Mouse (Mus musculus) heart, adult 2 months (tissue): ENCODE results near the gene Prickle3. TPM values are rescaled to one million over a fixed set of nuclear protein-coding genes. Genes with fewer than 3 reads are reported as not detected.
A peak's percentile ranks its signal among the peaks of the same experiment; 100 is the strongest.
"Not testable (repeated sequence)": the region's sequence is repeated elsewhere in the genome, so short reads cannot be mapped to it uniquely, and the experiment has no call there.

Experiments used
- DNase-seq, 2 experiments: peaks; one replicate each; pipeline ENCODE4 v3.0.0; 2021
- H3K27ac ChIP-seq: fragments of 200-600 bp; 2 replicates; pipeline ENCODE4 v1.8.1; 2022
- H3K27me3 ChIP-seq: fragments of 200-500 bp; 2 replicates; pipeline ENCODE4 v1.6.1; 2012; ENCODE audit warnings: mild to moderate bottlenecking, low read length, inconsistent platforms, mixed read lengths; ENCODE audit not compliant: control insufficient read depth, insufficient read depth
- H3K36me3 ChIP-seq: fragments of 200-500 bp; 2 replicates; pipeline ENCODE4 v1.6.1; 2012; ENCODE audit warnings: low read length, inconsistent platforms; ENCODE audit not compliant: control insufficient read depth, insufficient read depth
- H3K4me1 ChIP-seq: fragments of 200-500 bp; 2 replicates; pipeline ENCODE4 v1.6.1; 2011; ENCODE audit warnings: low read length; ENCODE audit not compliant: control insufficient read depth, insufficient read depth
- H3K4me3 ChIP-seq: fragments of 200-600 bp; 2 replicates; pipeline ENCODE4 v1.8.1; 2022
- H3K79me2 ChIP-seq: fragments of 200-500 bp; replicated peaks from 2 replicates; pipeline ENCODE4 v1.6.1; 2012; ENCODE audit warnings: mild to moderate bottlenecking, inconsistent platforms, low read length, moderate library complexity, mixed read lengths; ENCODE audit not compliant: control insufficient read depth, insufficient read depth
- H3K9ac ChIP-seq: fragments of 200-500 bp; 2 replicates; pipeline ENCODE4 v1.6.1; 2012; ENCODE audit warnings: low read depth, mild to moderate bottlenecking, control low read depth, inconsistent platforms, low read length, mixed read lengths
- CTCF ChIP-seq: fragments of 200-600 bp; IDR thresholded peaks from 2 replicates; pipeline ENCODE4 v1.8.1; 2022; ENCODE audit warnings: antibody characterized with exemption, mild to moderate bottlenecking, moderate library complexity
- EP300 ChIP-seq: fragments of 200-500 bp; IDR thresholded peaks from 2 replicates; pipeline ENCODE4 v1.6.1; 2011; ENCODE audit warnings: low read depth, low read length, control low read depth; ENCODE audit not compliant: insufficient read depth
- POLR2A ChIP-seq: fragments of 200-500 bp; IDR thresholded peaks from 2 replicates; pipeline ENCODE4 v1.6.1; 2011; ENCODE audit warnings: mild to moderate bottlenecking, low read depth, low read length, control low read depth; ENCODE audit not compliant: insufficient read depth
- WGBS: fragments of 180-500 bp; shearing (Covaris S2); methylation state at CpG from one replicate; pipeline ENCODE4 v1.1.7; 2018; 5-methylcytosine and 5-hydroxymethylcytosine counted together
- intact Hi-C: fragments of 180-260 bp; cut with DNase I; formaldehyde crosslinking; loops from one replicate; pipeline ENCODE4 v1.15.1; 2025
- polyA plus RNA-seq: library from polyadenylated mRNA; depleted of rRNA; stranded (reverse); fragments of >200 nt; gene quantifications from 2 replicates; pipeline ENCODE4 v1.2.3, GENCODE M21; 2012
- total RNA-seq, 2 experiments: library from RNA; stranded (reverse); gene quantifications; 2 replicates each; pipeline ENCODE4 v1.2.3; 2021

The Prickle3 gene
- total and polyA plus RNA-seq, 3 experiments = 16.8 to 27.8 (median 25.2) TPM

DNA sequence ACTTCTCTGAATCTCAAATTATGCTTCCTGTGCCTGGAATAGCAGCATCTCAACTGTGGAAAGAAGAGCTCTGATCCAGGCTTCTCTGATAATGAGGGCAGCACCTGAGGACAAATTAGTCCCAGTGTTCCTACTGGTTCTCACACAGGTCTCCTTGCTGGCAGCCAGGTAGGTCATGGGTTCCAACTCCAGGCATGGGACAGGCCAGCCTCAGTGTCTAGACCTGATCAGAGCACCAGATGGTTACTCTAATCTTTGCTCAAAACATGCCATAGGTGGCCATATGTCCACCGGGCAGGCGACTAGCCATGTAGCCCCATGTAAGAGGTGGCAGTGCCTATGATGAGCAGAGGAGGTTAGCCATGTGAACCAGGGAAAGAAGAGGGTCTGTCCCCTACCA is 31.3 kb downstream of the Prickle3 start:
- TF ChIP-seq POLR2A = no peak
- TF ChIP-seq EP300 = no peak
- TF ChIP-seq CTCF = no peak
- Histone ChIP-seq H3K27me3 (no peaks in the 10 kb centered on the region), H3K4me1 (no peaks in the 10 kb centered on the region; the same call in 1 of the 2 replicates), H3K79me2 (no peaks in the 10 kb centered on the region), H3K9ac (no peak overlapping the region), H3K4me3 (no peak overlapping the region), H3K27ac (no peak overlapping the region), H3K36me3 (no peaks in the 10 kb centered on the region)
- DNase-seq = no peak
- intact Hi-C loops = no loop called here
- 83% methylated on average over 2 of the region's 2 CpGs for WGBS

DNA sequence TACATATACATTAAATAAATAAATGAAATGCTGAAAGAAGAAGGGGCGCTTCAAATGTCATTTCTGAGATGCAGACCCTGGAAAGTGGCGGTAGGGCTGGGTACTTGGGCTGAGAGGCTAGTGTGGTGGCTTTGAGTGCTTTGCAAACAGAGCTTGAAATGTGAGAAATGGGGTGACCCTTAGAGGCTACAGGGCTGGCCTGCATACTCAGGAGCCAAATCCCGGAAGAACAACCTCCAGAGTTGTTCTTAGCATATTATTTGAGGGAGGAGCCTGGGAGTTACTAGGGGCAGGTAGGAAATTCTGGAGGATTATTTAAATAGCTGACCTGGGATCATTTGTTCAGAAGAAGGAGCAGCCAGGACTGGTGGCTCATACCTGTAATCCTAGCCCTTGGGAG is 33.4 kb downstream of the Prickle3 start:
- Histone ChIP-seq H3K4me3 (no peak overlapping the region), H3K4me1 (no peaks in the 10 kb centered on the region; the same call in 1 of the 2 replicates), H3K27me3 (no peaks in the 10 kb centered on the region), H3K27ac (no peak overlapping the region), H3K9ac (no peak overlapping the region), H3K79me2 (no peaks in the 10 kb centered on the region), H3K36me3 (no peaks in the 10 kb centered on the region)
- intact Hi-C loops = loop anchor here (5.0 kb wide), 1 partner anchor 218 kb away; no protein-coding TSS in a partner anchor
- no peak for DNase-seq
- TF ChIP-seq POLR2A (no peak), CTCF (no peak), EP300 (no peak)
- 72% methylated on average over 3 of the region's 3 CpGs for WGBS

DNA sequence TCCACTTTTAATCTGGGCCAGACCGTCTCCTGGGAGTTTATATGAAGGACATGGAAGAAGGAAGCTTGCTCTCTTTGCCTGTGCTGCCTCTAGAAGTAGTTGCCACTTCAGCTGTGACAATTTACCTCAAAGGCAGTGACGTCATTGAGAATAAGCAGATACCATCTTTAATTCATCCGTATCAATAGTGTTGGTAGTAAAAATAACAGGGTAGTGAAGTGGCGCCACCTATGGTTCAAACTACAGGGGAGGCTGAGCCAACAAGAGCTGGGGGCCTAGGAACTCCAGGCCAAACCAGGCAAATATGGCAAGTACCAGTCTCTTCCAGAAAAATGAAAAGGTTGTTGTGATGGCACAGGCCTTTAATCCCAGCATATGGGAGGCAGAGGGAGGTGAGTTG is 35.8 kb downstream of the Prickle3 start:
- Histone ChIP-seq H3K27ac (no peak overlapping the region), H3K79me2 (no peaks in the 10 kb centered on the region), H3K27me3 (no peaks in the 10 kb centered on the region), H3K9ac (no peak overlapping the region), H3K4me3 (no peak overlapping the region), H3K36me3 (no peaks in the 10 kb centered on the region), H3K4me1 (no peaks in the 10 kb centered on the region; the same call in 1 of the 2 replicates)
- DNase-seq = no peak
- intact Hi-C loops = loop anchor here (5.0 kb wide), 1 partner anchor 221 kb away; no protein-coding TSS in a partner anchor
- TF ChIP-seq CTCF = peak; percentile 72
- TF ChIP-seq POLR2A = no peak
- WGBS = 29% methylated on average over 4 of the region's 4 CpGs

DNA sequence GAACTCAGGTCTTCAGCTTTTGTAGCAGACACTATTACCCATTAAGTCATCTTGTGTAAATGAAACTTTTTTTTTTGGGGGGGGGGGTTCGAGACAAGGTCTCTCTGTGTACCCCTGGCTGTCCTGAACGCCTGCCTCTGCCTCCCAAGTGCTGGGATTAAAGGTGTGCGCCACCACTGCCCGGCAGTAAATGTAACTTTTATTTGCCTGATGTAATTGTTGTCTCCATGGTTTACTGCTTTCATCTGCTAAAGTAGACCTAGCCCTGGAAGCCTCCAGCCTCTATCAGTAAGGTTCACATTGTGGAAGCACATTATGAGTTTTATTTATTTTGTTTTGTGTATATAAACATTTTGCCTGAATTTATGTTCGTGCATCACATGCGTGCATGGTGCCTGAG is 39.5 kb downstream of the Prickle3 start:
- intact Hi-C loops = loop anchor here (2.0 to 5.0 kb wide), 3 partner anchors 48 to 274 kb away; partner anchors contain the start of genes Cacna1f and Ccdc22
- H3K9ac ChIP-seq = peak overlapping the region; percentile 38; the same call in 1 of the 2 replicates
- no peaks in the 10 kb centered on the region for H3K27me3 ChIP-seq
- H3K27ac ChIP-seq = no peak overlapping the region
- 37% methylated on average over 6 of the region's 6 CpGs for WGBS
- TF ChIP-seq POLR2A (no peak), CTCF (no peak), EP300 (no peak)
- H3K4me1 ChIP-seq = peaks cover 2% of the 10 kb centered on the region; the same call in 1 of the 2 replicates
- H3K79me2 ChIP-seq = no peaks in the 10 kb centered on the region; the same call in 1 of the 2 replicates
- no peaks in the 10 kb centered on the region for H3K36me3 ChIP-seq
- no peak for DNase-seq
- H3K4me3 ChIP-seq = no peak overlapping the region

DNA sequence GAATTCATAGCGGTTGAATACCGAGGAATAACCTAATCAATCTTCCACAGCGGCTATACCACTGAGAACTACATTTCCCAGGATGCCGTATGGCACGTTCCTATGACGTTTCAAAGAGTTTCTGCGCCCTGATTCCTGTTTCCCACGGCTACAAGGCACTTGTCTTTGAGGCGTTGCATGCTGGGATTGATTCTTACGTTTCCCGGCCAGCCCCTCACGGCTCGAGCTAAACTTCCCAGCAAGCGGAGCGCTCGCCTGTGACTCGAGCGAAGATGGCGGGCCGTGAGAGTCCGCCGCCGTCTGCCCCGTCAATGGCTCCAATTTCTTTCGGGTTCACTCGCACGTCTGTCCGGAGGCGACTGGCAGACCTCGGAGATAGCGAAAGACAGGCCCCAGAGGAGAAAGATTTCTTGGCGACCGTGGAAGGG is 39.9 kb downstream of the Prickle3 start, which contains the start of gene Gpkow:
Gene Gpkow (plus strand): TSS at position 178 of the 428 bp plus-strand sequence.
- Histone ChIP-seq H3K79me2 (no peaks in the 10 kb centered on the region; the same call in 1 of the 2 replicates), H3K27me3 (no peaks in the 10 kb centered on the region), H3K9ac (peak within 1 kb of the TSS; percentile 83), H3K4me3 (peak within 1 kb of the TSS; percentile 61), H3K4me1 (peaks cover 2% of the 10 kb centered on the region; the same call in 1 of the 2 replicates), H3K36me3 (no peaks in the 10 kb centered on the region), H3K27ac (peak within 1 kb of the TSS; percentile 59)
- DNase-seq = peak; percentile 83 to 88
- WGBS = 11% methylated on average over 33 of the region's 33 CpGs
- 0 out of 2 replicates have a peak, but pooled peaks have one; percentile 22 for TF ChIP-seq EP300
- TF ChIP-seq CTCF = no peak
- peak; percentile 82 for TF ChIP-seq POLR2A
- intact Hi-C loops = loop anchor here (2.0 to 5.0 kb wide), 3 partner anchors 48 to 275 kb away; partner anchors contain the start of genes Cacna1f and Ccdc22

DNA sequence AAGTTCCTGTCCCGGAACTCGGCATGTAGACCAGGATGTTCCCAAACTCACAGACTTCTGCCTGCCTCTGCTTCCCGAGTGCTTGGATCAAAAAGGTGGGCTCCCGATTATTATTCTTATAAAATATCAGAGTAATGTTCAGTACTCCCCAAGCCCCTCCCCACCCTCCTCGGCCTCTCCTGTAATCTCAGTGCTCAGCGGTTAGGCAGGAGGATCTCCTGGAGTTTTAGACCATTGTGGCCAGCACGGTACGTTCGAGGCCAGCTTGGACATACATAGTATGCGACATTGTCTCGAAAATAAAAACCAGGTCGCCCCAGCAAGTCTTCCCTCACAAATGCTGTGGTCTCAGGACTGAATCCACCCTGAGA is 56.7 kb downstream of the Prickle3 start:
- peak overlapping the region; percentile 38; the same call in 1 of the 2 replicates for H3K27ac ChIP-seq
- not testable (repeated sequence) for H3K4me1 ChIP-seq, H3K36me3 ChIP-seq, H3K79me2 ChIP-seq, DNase-seq, H3K27me3 ChIP-seq
- whole genome bisulfite sequencing = 20% methylated on average over 6 of the region's 12 CpGs
- intact Hi-C loops = loop anchor here (2.0 kb wide), 1 partner anchor 15 kb away; no protein-coding TSS in a partner anchor
- peak overlapping the region; percentile 59; the same call in 1 of the 2 replicates for H3K9ac ChIP-seq
- H3K4me3 ChIP-seq = peak overlapping the region; percentile 41
